Mouse (Mus musculus) c-Kit-positive CD71-negative TER-119-negative erythroid progenitor cells, embryonic 14.5 days (primary cell): ENCODE data around the gene Hoxd8.

ENCODE experiments used
- DNase-seq: peaks from one replicate; pipeline ENCODE4 v3.0.0-alpha.2; 2013; ENCODE audit warnings: low read depth

Gene Hoxd8

GRCm38 (mm10) chr2:74752431-74753174 lies 48.2 kb downstream of the Hoxd8 start:
- DNase-seq = no peak

- DNase-seq = no peak
Measured at GRCm38 (mm10) chr2:74753175-74753523, 48.7 kb downstream of the Hoxd8 start.

GRCm38 (mm10) chr2:74753711-74754110 lies 49.3 kb downstream of the Hoxd8 start:
- no peak for DNase-seq
